Mouse (Mus musculus) gastrocnemius, adult 2 months (tissue): ENCODE data around the gene Trmt112. TPM values are rescaled to one million over a fixed set of nuclear protein-coding genes. Genes with fewer than 3 reads are reported as not detected.

Experiments used
- DNase-seq: peaks from one replicate; pipeline ENCODE4 v3.0.0; 2022
- H3K27ac ChIP-seq: fragments of 200-600 bp; 2 replicates; pipeline ENCODE4 v1.8.1; 2022; ENCODE audit warnings: mild to moderate bottlenecking
- H3K4me3 ChIP-seq: fragments of 200-600 bp; 2 replicates; pipeline ENCODE4 v1.8.1; 2022; ENCODE audit warnings: mild to moderate bottlenecking, moderate library complexity
- CTCF ChIP-seq: fragments of 200-600 bp; IDR thresholded peaks from 2 replicates; pipeline ENCODE4 v1.8.1; 2022; ENCODE audit warnings: antibody characterized with exemption, mild to moderate bottlenecking, moderate library complexity
- intact Hi-C: fragments of 180-260 bp; cut with DNase I; formaldehyde crosslinking; loops from one replicate; pipeline ENCODE4 v1.15.1; 2025
- total RNA-seq, 2 experiments: library from RNA; stranded (reverse); gene quantifications; 2 replicates each; pipeline ENCODE4 v1.2.3; 2021

Trmt112 gene
- total RNA-seq, 2 experiments from 2014 or later: 32.7 to 41.3 TPM

DNA sequence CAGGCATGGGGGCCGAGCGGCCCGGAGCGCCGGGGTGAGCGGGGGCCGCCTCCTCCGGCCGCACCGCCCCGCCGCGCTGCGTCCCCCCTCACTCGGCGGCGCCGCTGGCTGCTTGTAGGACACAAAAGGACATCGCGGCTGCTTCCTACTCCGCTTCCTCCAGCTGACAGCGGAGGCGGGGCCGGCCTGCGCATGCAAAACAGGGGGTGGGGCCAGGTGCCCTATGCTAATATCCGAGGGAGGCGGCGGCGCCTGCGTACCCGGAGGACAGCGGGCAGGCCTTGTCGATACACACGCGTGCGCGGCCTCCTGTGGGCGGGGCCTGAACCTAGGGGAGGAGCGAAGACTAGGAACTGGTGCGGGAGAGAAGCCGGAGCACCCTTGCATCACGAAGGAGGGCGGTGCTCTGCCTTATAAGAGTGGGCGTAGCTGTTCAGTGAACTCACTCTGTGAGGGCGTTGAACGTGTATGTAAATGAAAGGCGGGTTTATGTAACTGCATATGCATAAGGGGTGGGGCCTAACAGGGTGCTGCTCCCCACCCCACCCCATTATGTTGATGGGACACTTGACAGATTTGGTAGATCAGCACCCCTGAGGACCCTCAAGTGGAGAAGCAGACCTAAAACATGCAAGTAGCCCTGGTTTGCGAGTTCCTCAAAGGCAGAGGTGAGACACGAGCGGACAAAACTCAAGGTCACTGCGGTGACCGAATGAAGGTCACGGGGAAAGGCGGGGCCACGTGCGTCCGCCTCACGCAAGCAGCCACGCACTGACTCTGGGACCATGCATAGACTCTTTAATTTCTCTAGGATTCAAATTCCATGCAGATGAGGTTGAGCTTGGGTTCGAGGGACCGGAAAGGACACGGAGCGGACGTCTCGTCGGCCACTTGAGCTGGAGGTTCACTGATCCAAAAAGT, 12.4 kb downstream of the Trmt112 start, which contains the start of gene Esrra:
Esrra (minus strand) TSS at position 167 of the 921 bp plus-strand sequence.
- H3K4me3 ChIP-seq: peak within 1 kb of the TSS; percentile 88
- TF ChIP-seq CTCF: no peak
- DNase-seq: peak; percentile 100
- peak within 1 kb of the TSS; percentile 91 for H3K27ac ChIP-seq
- intact Hi-C loops: no loop called here

DNA sequence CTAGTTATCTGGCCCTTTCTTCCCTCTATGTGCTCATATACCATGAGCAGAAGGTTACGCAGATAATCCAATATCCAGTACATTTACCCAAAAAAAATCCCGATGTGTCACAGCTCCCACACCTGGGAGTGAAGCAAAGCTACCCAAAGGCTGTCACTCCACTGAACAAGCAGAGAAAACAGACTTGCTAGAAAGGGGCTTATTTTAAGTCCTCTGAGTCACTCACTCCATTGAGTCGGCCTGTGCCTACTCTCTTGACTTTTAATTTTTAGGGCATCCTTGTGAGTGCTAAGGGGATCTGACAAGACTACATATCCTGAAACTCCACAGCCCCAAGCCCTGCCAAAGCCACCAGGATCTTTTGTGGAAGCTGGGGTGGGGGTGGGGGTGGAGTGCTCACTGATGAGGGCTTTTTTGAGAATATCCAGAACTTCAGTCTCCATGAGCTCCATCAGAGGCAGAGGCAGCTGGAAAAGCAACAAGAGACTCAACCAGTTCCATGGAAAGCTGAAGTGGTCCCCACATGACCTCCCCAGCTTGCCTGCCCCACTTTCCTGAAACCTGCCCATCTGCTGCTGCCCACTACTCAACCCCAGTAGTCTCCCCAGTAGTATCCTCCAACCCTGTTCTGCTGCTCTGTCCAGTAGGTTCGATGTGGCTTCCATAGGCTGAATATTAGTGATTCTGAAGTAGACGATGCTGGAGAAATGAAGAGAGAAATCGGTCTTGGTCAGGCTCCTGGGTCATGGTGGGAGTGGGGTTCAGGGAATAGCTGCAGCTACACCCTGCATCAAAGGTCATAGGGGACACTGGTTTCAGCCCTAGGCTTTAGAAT, 13.6 kb downstream of the Trmt112 start:
- peak overlapping the region; percentile 88 for H3K4me3 ChIP-seq
- no peak for DNase-seq
- intact Hi-C loops: no loop called here
- H3K27ac ChIP-seq: peak overlapping the region; percentile 91
- no peak for TF ChIP-seq CTCF

DNA sequence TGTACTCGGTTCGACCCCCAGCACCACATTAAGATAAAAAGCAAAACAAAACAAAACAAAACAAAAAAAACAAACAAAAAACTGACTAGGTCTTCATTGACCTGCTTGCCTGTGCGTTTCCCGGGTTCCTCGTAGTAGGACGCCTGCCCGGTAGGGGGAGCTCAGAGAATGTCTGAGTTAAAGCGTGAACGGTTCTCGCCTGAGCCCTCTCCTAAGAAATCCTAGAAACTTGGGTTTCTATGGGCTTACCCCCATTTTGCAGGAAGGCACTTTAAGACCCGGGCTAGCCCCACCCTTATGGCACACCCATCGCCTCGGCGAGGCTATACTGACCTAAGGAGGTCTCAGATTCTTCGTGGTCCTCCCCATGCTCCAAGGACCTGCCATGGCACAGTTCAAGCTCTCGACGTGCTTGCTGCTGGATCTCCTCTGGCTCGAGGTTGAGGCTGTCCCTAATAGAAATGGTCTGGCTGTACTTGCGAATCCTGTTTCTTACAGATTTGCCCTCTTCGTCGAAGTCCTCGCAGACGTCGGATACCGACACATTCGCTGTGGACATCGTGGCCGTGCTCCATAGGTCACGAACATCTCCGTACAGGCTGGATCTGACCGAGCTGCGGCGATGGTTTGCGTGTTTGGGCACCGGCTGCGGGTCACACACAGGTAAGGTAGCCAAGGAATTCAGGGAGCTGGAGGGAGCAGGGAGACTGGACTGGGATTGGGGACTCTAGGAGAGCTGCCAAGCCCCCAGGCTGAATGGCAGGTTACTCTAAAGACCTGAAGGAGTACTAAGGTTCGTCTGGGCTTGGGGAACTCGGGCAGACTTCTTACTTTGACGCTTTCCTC, 15.2 kb downstream of the Trmt112 start:
- intact Hi-C loops: loop anchor here (1.0 to 2.0 kb wide), 2 partner anchors 44 to 96 kb away; no protein-coding TSS in a partner anchor
- peak; percentile 92 for TF ChIP-seq CTCF
- Histone ChIP-seq H3K4me3 (peak overlapping the region; percentile 56), H3K27ac (no peak overlapping the region)
- DNase-seq: peak; percentile 90

DNA sequence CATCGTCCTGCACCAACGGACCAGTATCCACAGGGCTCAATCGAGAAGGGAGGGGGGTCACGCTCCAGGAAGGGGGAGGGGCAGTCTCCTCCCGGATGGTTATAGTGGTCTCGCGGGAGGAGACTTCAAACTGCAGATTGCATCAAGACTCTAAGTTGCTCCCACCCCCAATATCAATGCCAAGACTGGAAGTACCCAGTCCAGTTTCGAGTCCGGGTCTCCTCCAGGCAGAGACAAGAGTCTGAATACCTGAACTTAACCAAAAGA, 15.7 kb downstream of the Trmt112 start, which contains the start of gene Catsperz:
Catsperz (minus strand) TSS at position 74 of the 267 bp plus-strand sequence.
- TF ChIP-seq CTCF: no peak
- no peak for DNase-seq
- intact Hi-C loops: loop anchor here (2.0 kb wide), 1 partner anchor 44 kb away; no protein-coding TSS in a partner anchor
- Histone ChIP-seq H3K4me3 (peak within 1 kb of the TSS; percentile 56), H3K27ac (0 out of 2 replicates have a peak within 1 kb of the TSS, but pooled peaks have one; percentile 91)

DNA sequence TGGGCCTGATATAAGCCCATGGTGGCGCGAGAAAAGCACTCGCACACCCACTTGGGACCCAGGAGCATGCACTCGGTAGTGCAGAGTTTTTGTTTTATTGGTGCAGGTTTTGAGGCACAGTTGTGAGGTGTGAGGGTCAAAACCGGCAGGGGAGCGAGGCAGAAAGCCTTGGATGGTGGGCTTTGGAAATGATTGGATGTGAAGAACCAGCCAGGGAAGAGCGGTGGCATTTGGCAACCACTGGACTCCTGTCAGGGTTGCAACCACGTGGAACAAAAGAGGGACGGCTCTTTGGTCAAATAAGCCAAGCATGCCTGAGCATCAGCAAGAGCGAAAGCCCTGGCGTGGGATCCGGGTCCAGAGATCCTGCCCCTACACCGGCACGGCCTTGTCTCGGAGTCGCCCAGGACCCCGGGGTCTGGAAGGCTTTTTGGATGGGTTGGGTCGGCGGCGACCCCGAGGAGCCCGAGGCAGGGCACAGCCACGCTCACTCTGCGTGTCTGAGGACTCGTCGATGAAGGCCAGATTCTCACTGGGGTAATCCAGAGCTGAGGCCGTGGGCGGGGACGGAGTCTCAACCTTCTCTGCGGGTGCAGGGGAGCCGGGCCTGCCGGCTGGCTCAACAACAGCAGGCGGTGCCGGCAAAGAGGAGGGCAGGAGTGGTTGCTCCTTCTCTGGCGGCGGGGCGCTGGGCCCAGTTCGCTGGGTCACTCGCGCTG, 16.3 kb downstream of the Trmt112 start:
- H3K4me3 ChIP-seq: no peak overlapping the region
- no peak overlapping the region for H3K27ac ChIP-seq
- TF ChIP-seq CTCF: no peak
- no peak for DNase-seq
- intact Hi-C loops: loop anchor here (2.0 kb wide), 1 partner anchor 43 kb away; no protein-coding TSS in a partner anchor

DNA sequence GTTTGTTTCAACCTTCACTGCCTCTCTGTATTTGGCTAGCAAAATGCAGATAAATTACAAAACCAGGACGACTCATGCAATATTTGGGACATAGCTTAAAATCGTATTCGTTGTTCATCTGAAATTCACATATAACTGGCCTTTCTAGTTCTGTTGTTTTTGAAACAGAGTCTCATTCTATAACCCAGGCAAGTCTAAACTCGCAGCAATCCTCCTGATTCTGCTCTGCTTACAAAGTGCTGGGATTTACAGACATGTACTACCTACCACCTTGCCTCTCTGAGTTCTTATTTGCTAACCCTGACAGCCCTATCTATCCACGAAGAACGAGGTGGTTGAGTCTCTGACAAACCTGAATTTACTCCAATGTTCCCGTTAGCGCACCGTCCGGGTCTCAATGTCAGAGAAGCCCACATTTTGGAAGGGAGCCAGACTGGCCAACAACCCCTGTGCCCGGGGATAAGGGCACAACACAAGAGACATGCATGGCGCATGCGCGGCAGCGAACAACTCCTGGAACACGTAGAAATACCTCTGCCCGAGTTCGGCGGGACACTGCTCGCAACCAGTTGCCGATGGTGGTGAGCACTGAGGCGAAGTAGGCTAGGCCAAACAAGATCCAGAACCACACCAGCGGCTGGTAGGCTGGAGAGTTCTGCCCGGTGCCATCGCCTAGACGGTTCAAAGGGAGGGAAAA, 17.2 kb downstream of the Trmt112 start:
- no peak overlapping the region for H3K27ac ChIP-seq
- H3K4me3 ChIP-seq: no peak overlapping the region
- TF ChIP-seq CTCF: no peak
- no peak for DNase-seq
- intact Hi-C loops: no loop called here

DNA sequence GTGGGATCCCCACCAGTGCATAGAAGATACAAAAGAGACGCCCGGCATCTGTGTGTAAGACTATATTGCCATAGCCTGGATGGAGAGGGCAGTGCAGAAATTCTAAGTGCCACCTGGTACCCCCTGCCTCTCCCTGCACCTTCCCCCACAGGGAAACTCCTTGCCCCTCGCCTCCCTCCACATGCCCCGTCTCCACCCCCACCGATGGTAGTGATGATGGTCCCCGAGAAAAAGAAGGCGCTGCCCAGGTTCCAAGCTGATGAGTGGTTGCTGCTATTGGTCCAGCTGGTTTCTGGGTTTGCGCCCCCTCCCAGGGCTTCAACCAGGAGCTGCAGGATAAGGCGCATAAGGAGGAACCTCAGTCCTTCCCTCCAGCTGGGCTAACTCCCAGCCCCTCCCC, 18.6 kb downstream of the Trmt112 start:
- DNase-seq: no peak
- H3K27ac ChIP-seq: no peak overlapping the region
- intact Hi-C loops: no loop called here

DNA sequence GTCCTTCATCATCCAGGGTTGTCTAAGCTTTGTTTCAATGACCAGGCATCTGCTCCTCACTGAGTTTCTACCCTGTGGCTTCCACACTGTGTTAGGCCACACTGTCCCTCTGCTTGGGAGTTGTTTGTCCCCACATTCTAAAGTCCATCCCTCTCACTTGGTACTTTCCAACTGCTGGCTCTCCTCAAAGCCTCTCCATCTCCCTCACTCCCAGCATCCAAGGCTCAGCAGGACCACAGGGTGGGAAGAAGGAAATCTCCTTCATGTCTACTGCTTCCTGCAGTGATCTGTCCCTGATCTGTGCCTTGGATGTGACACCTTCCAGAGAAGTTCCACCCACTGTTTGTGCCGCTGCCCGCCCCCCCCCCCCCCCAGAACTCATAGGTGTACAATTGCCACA, 21.5 kb downstream of the Trmt112 start:
- Histone ChIP-seq H3K27ac (no peak overlapping the region), H3K4me3 (no peak overlapping the region)
- DNase-seq: no peak
- no peak for TF ChIP-seq CTCF
- intact Hi-C loops: no loop called here

More for the DNA sequence above, 18.6 kb downstream of the Trmt112 start:
- no peak for TF ChIP-seq CTCF
- H3K4me3 ChIP-seq: no peak overlapping the region

DNA sequence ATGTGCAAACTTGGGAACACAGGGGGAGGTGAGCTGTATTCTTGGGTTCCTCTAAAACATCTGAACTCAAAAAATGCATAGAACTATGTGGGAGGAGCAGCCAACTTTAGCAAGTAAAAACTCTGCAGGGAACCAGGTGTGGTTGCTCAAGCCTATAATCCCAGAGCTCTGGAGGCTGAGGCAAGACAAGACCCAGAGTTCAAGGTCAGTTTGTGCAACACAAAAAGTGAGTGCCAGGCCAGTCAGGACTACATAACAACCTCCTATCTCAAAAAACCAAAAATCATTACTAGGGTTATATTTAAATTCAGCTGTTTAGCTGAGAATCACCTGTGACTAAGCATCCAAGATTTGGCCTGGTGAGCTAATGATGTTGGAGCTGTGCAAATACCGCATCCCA, 22.5 kb downstream of the Trmt112 start:
- DNase-seq: no peak
- TF ChIP-seq CTCF: no peak

DNA sequence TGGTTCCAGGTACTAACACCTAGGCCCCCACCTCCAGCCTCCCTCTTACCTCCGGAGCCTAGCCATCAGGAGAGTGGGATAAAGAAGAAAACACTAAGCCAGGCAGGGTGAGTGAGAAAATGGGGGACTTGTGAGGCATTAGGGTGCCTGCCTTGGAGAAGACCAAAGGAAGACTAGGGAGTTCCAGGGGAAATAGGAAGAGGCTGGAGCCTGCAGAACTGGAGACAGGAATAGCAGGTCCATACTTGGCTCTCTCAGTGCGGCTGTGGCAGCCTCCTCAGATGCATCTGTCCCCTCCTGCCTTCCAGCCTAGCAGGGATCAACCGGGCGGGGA, 23.6 kb downstream of the Trmt112 start:
- intact Hi-C loops: no loop called here
- no peak for TF ChIP-seq CTCF

More for the DNA sequence above, 22.5 kb downstream of the Trmt112 start:
- H3K27ac ChIP-seq: no peak overlapping the region
- H3K4me3 ChIP-seq: no peak overlapping the region
- intact Hi-C loops: no loop called here

More for the DNA sequence above, 23.6 kb downstream of the Trmt112 start:
- H3K27ac ChIP-seq: no peak overlapping the region
- DNase-seq: no peak
- H3K4me3 ChIP-seq: peak overlapping the region; percentile 72; the same call in 1 of the 2 replicates
